Mouse (Mus musculus) erythroblast, embryonic 14.5 days (primary cell): ENCODE measurements around the gene Odaph.

Source experiments
- GATA1 ChIP-seq: IDR thresholded peaks from 2 replicates; pipeline ENCODE4 v1.6.1; 2012; ENCODE audit warnings: low read length, inconsistent platforms, mixed read lengths
- TAL1 ChIP-seq: IDR thresholded peaks from 3 replicates; pipeline ENCODE4 v1.6.1; 2012; ENCODE audit warnings: low read length, inconsistent platforms, mixed read lengths

DNA sequence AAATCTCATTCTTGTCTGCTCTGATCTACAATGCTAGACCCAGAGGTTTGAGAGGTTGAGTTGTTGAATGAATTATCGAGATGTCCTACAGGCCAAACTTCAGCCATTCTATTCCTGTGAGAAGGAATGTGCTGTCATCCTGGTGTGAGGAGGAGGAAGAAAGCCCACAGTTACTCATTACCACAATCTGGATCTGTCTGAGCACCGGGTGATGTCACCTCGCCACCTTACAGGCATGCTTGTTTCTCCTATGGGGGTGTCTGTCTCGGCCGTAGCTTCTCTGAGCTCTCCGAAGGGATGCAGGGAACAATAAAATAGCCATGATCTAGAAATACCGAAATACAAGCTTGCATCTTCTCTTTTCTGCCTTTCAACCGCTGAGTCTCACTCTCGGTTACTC, 11.5 kb upstream of the Odaph start:
- TF ChIP-seq GATA1 = no peak
- no peak for TF ChIP-seq TAL1
